Mouse (Mus musculus) liver, postnatal 0 days (tissue): ENCODE measurements at regions not wholly inside any gene's neighbourhood (a gene's known extent, or its start where the extent isn't known, plus 50 kb on each side); places are given as distances from the start of the nearest gene placed in this dataset.

Experiments used
- CTCF ChIP-seq: sonication (generic); IDR thresholded peaks from 2 replicates; pipeline ENCODE4 v1.5.1; 2016; ENCODE audit warnings: antibody characterized with exemption, low read depth
- EP300 ChIP-seq: IDR thresholded peaks from 2 replicates; pipeline ENCODE4 v1.6.1; 2016; ENCODE audit warnings: antibody characterized with exemption, low read depth, mild to moderate bottlenecking

GRCm38 (mm10) chr4:55860055-55860454 is 327.8 kb upstream of the Klf4 start:
- TF ChIP-seq CTCF (no peak), EP300 (no peak)
